Mouse (Mus musculus) left cerebral cortex, postnatal 10 days (tissue): ENCODE measurements around the gene Nrl. TPM values are rescaled to one million over a fixed set of nuclear protein-coding genes. Genes with fewer than 3 reads are reported as not detected.
A peak's percentile ranks its signal among the peaks of the same experiment; 100 is the strongest.

Experiments used
- DNase-seq, 2 experiments: peaks; one replicate each; pipeline ENCODE4 v3.0.0; 2021 to 2022; ENCODE audit warnings: low spot score in 2 of 2, mixed read lengths in 1 of 2; ENCODE audit errors: extremely low spot score in 1 of 2
- intact Hi-C: fragments of 180-260 bp; cut with DNase I; formaldehyde crosslinking; loops from one replicate; pipeline ENCODE4 v1.15.1; 2025
- total RNA-seq, 2 experiments: library from RNA; stranded (reverse); gene quantifications; 2 replicates each; pipeline ENCODE4 v1.2.3; 2021

Gene Nrl
- total RNA-seq, result under 1 TPM; 0.18 to 0.49 TPM

- intact Hi-C loops, result no loop called here
These were observed at the start of gene Nrl for GRCm38 (mm10) chr14:55524785-55525184. Nrl (minus strand) TSS chr14:55524981.

GRCm38 (mm10) chr14:55571760-55572159, 47.0 kb upstream of the Nrl start:
- intact Hi-C loops, result no loop called here
- DNase-seq, result no peak

More at GRCm38 (mm10) chr14:55524785-55525184, at the start of gene Nrl:
- no peak for DNase-seq

GRCm38 (mm10) chr14:55570588-55570987, 45.8 kb upstream of the Nrl start:
- no peak for DNase-seq
- intact Hi-C loops, result no loop called here

GRCm38 (mm10) chr14:55567496-55567895, 42.7 kb upstream of the Nrl start:
- DNase-seq, result no peak
- intact Hi-C loops, result no loop called here

- DNase-seq, result no peak
- intact Hi-C loops, result no loop called here
These were observed 41.0 kb upstream of the Nrl start for GRCm38 (mm10) chr14:55565748-55566147.

GRCm38 (mm10) chr14:55563249-55563648, 38.5 kb upstream of the Nrl start:
- intact Hi-C loops, result no loop called here

GRCm38 (mm10) chr14:55561860-55562259, 37.1 kb upstream of the Nrl start:
- DNase-seq, result no peak
- intact Hi-C loops, result no loop called here

More at GRCm38 (mm10) chr14:55563249-55563648, 38.5 kb upstream of the Nrl start:
- no peak for DNase-seq

- intact Hi-C loops, result no loop called here
- peak; percentile 99 for DNase-seq
These were observed 35.7 kb upstream of the Nrl start, which contains the start of gene A730061H03Rik for GRCm38 (mm10) chr14:55560202-55561073. A730061H03Rik (minus strand) TSS chr14:55560406.

- intact Hi-C loops, result loop anchor here (10.0 kb wide), 1 partner anchor 415 kb away; no protein-coding TSS in a partner anchor
- DNase-seq, result peak; percentile 88 to 96
These were observed 35.0 kb upstream of the Nrl start, which contains the start of gene Dcaf11 for GRCm38 (mm10) chr14:55559799-55560201. Dcaf11 (plus strand) TSS chr14:55560006.

- intact Hi-C loops, result loop anchor here (10.0 kb wide), 1 partner anchor 414 kb away; no protein-coding TSS in a partner anchor
- DNase-seq, result no peak
These were observed 34.1 kb upstream of the Nrl start for GRCm38 (mm10) chr14:55558740-55559448.

- no peak for DNase-seq
- intact Hi-C loops, result loop anchor here (2.0 to 10.0 kb wide), 2 partner anchors 61 to 413 kb away; no protein-coding TSS in a partner anchor
These were observed 32.8 kb upstream of the Nrl start for GRCm38 (mm10) chr14:55557587-55557986.

GRCm38 (mm10) chr14:55557003-55557402, 32.2 kb upstream of the Nrl start:
- DNase-seq, result peak; percentile 48 to 88

GRCm38 (mm10) chr14:55555788-55556187, 31.0 kb upstream of the Nrl start:
- DNase-seq, result no peak
- intact Hi-C loops, result loop anchor here (2.0 to 10.0 kb wide), 2 partner anchors 59 to 411 kb away; no protein-coding TSS in a partner anchor

More at GRCm38 (mm10) chr14:55557003-55557402, 32.2 kb upstream of the Nrl start:
- intact Hi-C loops, result loop anchor here (2.0 to 10.0 kb wide), 2 partner anchors 60 to 412 kb away; no protein-coding TSS in a partner anchor

GRCm38 (mm10) chr14:55554635-55555034, 29.9 kb upstream of the Nrl start:
- DNase-seq, result no peak
- intact Hi-C loops, result loop anchor here (10.0 kb wide), 1 partner anchor 410 kb away; no protein-coding TSS in a partner anchor

GRCm38 (mm10) chr14:55551794-55552193, 27.0 kb upstream of the Nrl start:
- no peak for DNase-seq
- intact Hi-C loops, result loop anchor here (10.0 kb wide), 1 partner anchor 407 kb away; no protein-coding TSS in a partner anchor

GRCm38 (mm10) chr14:55551347-55551746, 26.6 kb upstream of the Nrl start:
- no peak for DNase-seq
- intact Hi-C loops, result loop anchor here (10.0 kb wide), 1 partner anchor 407 kb away; no protein-coding TSS in a partner anchor

- intact Hi-C loops, result loop anchor here (10.0 kb wide), 1 partner anchor 405 kb away; no protein-coding TSS in a partner anchor
- no peak for DNase-seq
These were observed 25.4 kb upstream of the Nrl start for GRCm38 (mm10) chr14:55550191-55550590.

- intact Hi-C loops, result no loop called here
- DNase-seq, result peak in 1 of 2 experiments; percentile 51
These were observed 19.6 kb upstream of the Nrl start for GRCm38 (mm10) chr14:55544334-55544733.

- intact Hi-C loops, result no loop called here
- no peak for DNase-seq
These were observed 17.5 kb upstream of the Nrl start for GRCm38 (mm10) chr14:55542268-55542667.
